Mouse (Mus musculus) adrenal gland, postnatal 36 days (tissue): ENCODE results near the gene Tipin. TPM values are rescaled to one million over a fixed set of nuclear protein-coding genes. Genes with fewer than 3 reads are reported as not detected.

Source experiments
- DNase-seq, 2 experiments: peaks; one replicate each; pipeline ENCODE4 v3.0.0; 2021; ENCODE audit warnings: mixed read lengths in 1 of 2
- total RNA-seq, 2 experiments: library from RNA; stranded (reverse); gene quantifications; 2 replicates each; pipeline ENCODE4 v1.2.3; 2021

The Tipin gene
- total RNA-seq, 2 experiments from 2014 or later: 15.9 to 20.6 TPM

DNA sequence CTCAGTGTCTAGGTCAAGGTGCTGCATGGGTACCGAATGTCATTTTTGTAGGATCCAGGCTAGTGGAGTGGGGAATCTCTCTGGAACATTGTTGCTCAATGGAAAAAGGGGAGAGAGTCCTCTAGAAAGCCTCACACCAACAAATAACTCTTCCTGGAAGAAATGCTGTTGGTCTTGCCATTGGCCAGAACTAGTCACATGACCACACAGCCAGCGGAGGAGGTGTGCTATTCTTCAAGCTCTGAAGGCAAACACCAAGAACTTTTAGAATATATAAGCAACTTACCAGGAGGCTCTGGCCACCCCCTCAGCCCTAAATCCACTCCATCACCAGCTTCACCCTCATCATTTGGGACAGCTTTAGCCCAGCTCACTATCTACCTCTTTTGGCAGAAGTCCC lies 62.3 kb downstream of the Tipin start:
- no peak for DNase-seq

DNA sequence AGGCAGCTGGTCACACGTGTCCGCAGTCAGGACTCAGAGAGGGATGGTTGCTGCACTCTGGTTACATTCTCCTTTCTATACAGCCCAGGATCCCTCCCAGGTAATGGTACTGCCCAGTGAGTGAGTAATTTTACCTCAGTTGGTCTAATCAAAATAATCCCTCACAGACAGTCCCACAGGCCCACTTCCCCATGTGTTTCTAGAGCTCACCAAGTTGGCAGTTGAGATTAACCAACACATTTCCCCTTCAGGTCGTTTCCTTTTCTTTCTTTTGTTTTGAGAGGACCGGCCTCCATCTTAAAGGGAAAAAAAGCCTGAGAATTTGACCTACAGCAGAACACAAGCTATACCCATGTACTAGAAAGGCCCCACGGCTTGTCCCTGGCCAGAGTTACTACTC lies 64.5 kb downstream of the Tipin start:
- DNase-seq: no peak

DNA sequence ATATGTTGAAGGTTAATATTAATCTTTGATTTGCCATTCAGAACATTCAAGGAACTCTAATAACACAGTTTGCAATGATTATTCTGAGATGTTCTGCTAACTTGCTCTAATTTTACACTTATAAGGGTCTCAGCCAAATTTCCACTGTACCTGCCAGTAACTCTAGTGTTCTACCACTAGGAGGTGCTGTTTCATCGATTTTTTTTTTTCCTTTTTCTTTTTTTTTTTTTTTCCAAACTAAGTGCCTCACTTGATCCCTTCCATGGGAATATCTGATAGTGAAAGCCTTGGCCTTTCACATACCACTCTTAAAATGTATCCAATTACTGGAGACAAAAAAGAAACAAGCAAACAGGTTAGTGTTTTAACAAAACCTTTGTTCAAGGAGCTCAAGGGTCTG lies 66.0 kb downstream of the Tipin start:
- no peak for DNase-seq

DNA sequence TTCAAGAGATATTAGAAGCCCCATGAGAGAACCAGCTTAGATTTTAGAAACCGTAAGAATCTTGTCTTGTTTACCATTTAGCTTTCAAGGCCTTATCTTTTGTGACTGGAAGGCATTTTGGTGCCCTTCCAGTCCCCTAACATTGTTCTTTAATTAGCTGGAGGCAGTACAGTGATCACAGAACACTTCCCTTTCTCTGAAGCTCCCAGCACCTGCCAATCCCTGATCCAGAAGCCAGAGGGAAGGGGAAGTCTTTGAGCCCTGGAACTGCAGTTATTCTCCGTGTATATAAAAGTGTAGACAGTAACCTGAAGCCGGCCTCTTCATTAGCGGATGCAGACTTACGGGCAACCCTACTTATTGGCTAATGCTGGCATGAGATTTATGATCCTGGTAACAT lies 68.1 kb downstream of the Tipin start:
- no peak for DNase-seq

DNA sequence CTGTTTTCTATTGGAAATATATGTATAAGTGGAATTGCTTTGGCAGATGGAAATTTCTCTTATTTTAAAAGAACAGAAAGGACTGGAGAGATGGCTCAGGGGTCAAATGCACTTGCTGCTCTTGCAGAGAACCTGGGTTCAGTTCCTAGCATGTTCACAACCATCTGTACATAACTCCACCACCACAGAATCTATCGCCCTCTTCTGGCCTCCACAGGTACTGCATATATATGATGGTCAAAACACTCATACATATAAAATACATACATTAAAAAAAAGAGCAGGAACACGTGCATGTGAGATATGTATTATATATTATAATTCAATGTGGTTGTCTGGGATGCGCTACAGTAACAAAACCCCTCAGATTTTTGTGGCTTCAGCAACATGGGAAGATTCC lies 69.8 kb downstream of the Tipin start:
- DNase-seq: no peak

Other genes starting within 250 kb of the Tipin start
- gene Lctl, start 164.4 kb upstream of the Tipin start, total RNA-seq: 1 to 10 TPM in 1 of 2 experiments, under 1 TPM in 1; 0.69 to 2.6 TPM
- gene Zwilch, start 108.5 kb upstream of the Tipin start, total RNA-seq: 1 to 10 TPM; 2.7 to 4.0 TPM
- gene Rpl4, start 108.2 kb upstream of the Tipin start, total RNA-seq: 1,000 to 10,000 TPM in 1 of 2 experiments, 100 to 1,000 TPM in 1; 960 to 1,012 TPM
- 10 to 100 TPM; 20.7 to 21.3 TPM for gene Snapc5, start 102.3 kb upstream of the Tipin start, total RNA-seq
- 1 to 10 TPM; 2.5 to 2.7 TPM for gene Uchl4, start 46.4 kb upstream of the Tipin start, total RNA-seq
- 10 to 100 TPM; 80.4 to 91.1 TPM for gene Map2k1, start 27.9 kb upstream of the Tipin start, total RNA-seq
- gene Dis3l, start 59.7 kb downstream of the Tipin start, total RNA-seq: 10 to 100 TPM; 20.9 to 21.5 TPM
- under 1 TPM; 0.36 to 0.79 TPM for gene Megf11, start 104.0 kb downstream of the Tipin start, total RNA-seq